Mouse (Mus musculus) kidney, adult 2 months (tissue): Measurements from ENCODE around the gene Nipsnap3b.

Source experiments
- CTCF ChIP-seq: fragments of 200-500 bp; conservative IDR thresholded peaks from 2 replicates; pipeline ENCODE4 v1.5.1; 2011; ENCODE audit warnings: low read depth, mild to moderate bottlenecking, control low read depth, low read length, moderate library complexity, mixed read lengths; ENCODE audit not compliant: insufficient read depth, insufficient read length
- POLR2A ChIP-seq: fragments of 200-500 bp; IDR thresholded peaks from one replicate; pipeline ENCODE4 v1.6.1; 2011; ENCODE audit warnings: low read depth, low read length, control low read depth

- TF ChIP-seq CTCF (no peak), POLR2A (no peak)
These were observed 34.8 kb downstream of the Nipsnap3b start for GRCm38 (mm10) chr4:53046238-53047022.
